Mouse (Mus musculus) Patski (cell line): Measurements from ENCODE around the gene Alg6. TPM values are rescaled to one million over a fixed set of nuclear protein-coding genes. Genes with fewer than 3 reads are reported as not detected.

Source experiments
- ATAC-seq: fragments of 100-300 bp; one replicate; pipeline ENCODE4 v1.8.0; 2021
- CTCF ChIA-PET: fragments of 350-600 bp; sonication (Branson Sonifier 250); formaldehyde crosslinking; loops from one replicate; lab custom pipeline; 2022; ENCODE audit warnings: inconsistent platforms; lab: Charles Lee
- POLR2A ChIA-PET: fragments of 350-600 bp; sonication (Branson Sonifier 250); formaldehyde crosslinking; loops from one replicate; lab custom pipeline; 2022; ENCODE audit warnings: antibody characterized with exemption, inconsistent platforms; lab: Charles Lee
- DNase-seq: peaks from one replicate; pipeline ENCODE4 v3.0.0-alpha.2; 2011; ENCODE audit warnings: low read depth, low spot score
- H3K27me3 ChIP-seq: fragments of 371-371 bp; one replicate; pipeline ENCODE4 v1.5.1; 2021
- CTCF ChIP-seq: fragments of 100-300 bp; IDR thresholded peaks from one replicate; pipeline ENCODE4 v1.5.1; 2021
- in situ Hi-C: fragments of 300-500 bp; cut with MboI; formaldehyde crosslinking; loops from 3 replicates; pipeline ENCODE4 v1.11.1; 2018; ENCODE audit warnings: low pct_unique_long_range_greater_than_20kb, mixed read lengths
- polyA plus RNA-seq: library from polyadenylated mRNA; unstranded; gene quantifications from one replicate; pipeline ENCODE4 v1.2.3, GENCODE M21; 2021

Alg6 gene
- polyA plus RNA-seq = 13.8 TPM

DNA sequence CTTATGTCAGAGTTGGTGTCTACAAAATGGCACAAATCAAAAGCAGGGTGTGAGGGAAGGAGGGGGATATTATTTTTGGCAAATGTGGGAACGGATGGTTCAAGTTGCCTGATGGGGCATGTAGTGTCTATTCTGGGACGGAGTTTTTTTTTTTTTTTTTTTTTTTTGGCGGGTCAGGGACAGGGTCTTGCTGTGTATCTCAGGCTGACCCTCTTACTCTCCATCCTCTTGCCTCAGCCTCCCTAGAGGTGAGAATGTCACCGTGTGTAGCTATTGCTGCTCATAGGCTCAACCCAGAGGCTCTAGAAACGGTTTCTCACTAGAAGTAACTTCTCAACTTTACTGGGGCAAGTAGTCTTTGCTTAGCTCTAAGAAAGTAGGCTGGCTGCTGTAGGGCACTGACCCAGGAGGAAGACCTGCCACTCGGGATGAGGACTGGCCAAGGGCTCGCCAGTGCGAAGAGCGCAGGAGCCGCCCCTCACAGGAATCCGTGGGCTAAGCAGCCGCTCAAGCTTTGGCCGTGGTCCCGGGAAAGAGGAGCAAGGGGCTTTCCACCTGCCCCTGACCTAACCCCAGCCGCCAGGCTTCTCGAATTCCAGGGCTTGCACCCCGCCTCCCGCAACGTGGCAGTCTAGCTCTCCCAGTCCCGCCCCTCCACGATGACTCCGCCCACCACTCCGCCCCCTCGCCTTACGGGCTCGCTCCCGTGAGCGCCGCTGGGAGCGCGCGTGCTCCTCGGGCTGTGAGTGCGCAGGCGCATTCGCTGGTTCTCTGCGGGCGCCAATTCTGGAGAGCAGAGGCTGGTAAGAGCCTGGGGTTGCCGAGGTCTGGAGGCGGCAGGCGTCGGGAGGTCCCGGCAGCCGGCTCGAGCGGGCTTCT is at the start of gene Alg6:
Gene Alg6, plus strand, starts transcription at position 761 of the 879 bp plus-strand sequence.
- peak; percentile 88 for ATAC-seq
- in situ Hi-C loops = no loop called here
- no peak for TF ChIP-seq CTCF
- CTCF ChIA-PET = interaction anchor here (1.2 kb wide), 1 partner anchor 54 kb away, joined by 5 read pairs; no protein-coding TSS in a partner anchor
- H3K27me3 ChIP-seq = no peaks in the 10 kb centered on the region
- POLR2A ChIA-PET = interaction anchor here (0.5 kb wide), 1 partner anchor 196 kb away, joined by 3 read pairs; no protein-coding TSS in a partner anchor
- DNase-seq = peak; percentile 61

DNA sequence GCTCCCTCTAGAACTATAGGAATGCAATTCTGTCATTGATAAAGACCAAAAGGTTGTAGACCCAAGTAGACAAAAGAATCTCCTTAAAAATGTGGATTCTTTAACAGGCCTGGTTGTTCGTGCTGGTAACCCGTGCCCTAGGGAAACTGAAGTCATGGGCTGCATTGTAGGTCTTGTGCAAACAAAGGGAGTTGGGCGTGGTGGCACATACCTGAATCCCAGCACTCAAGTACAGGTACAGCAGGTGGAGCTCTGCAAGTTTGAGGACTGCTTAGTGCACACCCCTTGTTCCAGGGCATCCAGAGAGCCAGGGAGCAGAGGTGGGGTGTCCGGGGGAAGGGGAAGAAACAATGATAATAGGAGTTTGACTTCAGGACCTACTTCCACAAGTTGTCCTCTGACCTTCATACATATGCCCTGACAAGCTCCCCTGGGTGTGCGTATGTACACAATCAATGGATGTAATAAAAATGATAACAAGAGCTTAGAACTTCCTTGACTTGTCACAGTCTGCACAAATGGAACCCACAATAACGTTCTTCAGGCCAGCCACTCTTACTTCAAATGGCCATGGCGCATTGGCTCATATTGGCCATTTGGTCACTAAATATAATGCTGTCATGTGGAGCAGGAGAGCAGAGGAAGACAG is 45.1 kb upstream of the Alg6 start:
- no peaks in the 10 kb centered on the region for H3K27me3 ChIP-seq
- no peak for TF ChIP-seq CTCF
- in situ Hi-C loops = no loop called here
- POLR2A ChIA-PET = interaction anchor here (0.6 kb wide), 1 partner anchor 44 kb away, joined by 9 read pairs; no protein-coding TSS in a partner anchor
- no peak for DNase-seq
- CTCF ChIA-PET = no interaction called here
- no peak for ATAC-seq

DNA sequence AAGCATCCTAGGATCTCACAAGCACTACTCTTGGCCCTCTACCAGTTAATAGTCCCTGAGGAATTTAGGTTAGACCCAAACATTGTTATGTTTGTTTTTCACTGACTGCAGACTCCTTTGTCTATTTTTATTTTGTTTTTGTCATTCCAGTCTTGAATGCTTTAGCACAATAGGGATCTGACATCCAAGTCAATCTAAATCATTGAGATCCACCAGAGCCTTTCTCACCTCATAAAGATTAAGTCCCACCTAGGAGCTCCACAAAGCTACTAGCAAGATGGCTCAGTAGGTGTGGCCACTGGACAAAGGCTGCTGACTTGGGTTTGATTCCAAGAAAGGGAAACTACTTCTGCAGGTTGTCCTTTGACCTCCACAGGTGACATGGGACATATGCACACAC is 40.3 kb upstream of the Alg6 start:
- ATAC-seq (no peak), DNase-seq (no peak)
- TF ChIP-seq CTCF = no peak
- ChIA-PET CTCF (no interaction called here), POLR2A (no interaction called here)
- no peaks in the 10 kb centered on the region for H3K27me3 ChIP-seq
- in situ Hi-C loops = no loop called here

DNA sequence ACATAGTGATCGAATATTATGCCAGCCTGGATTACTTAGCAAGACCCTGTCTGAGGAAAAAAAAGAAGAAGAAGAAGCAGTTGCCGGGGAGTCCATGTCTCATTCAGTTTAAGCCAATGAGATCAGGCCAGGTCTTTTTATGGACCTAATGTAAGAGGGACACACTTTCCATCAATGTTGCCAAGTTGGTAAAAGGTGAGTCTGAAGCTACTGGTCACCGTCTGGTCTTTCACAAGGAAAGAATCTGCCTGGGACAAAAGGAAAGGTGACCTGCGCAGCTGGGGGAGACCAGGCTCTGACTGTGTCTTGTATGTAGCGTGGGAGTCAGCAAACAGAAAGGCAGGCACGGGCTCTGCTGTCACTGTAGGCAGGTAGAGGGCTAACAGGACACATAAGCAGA is 31.5 kb upstream of the Alg6 start:
- ChIA-PET CTCF (no interaction called here), POLR2A (interaction anchor here (0.6 kb wide), 1 partner anchor 907 kb away, joined by 3 read pairs; no protein-coding TSS in a partner anchor)
- TF ChIP-seq CTCF = no peak
- H3K27me3 ChIP-seq = no peaks in the 10 kb centered on the region
- in situ Hi-C loops = no loop called here
- ATAC-seq (no peak), DNase-seq (no peak)

DNA sequence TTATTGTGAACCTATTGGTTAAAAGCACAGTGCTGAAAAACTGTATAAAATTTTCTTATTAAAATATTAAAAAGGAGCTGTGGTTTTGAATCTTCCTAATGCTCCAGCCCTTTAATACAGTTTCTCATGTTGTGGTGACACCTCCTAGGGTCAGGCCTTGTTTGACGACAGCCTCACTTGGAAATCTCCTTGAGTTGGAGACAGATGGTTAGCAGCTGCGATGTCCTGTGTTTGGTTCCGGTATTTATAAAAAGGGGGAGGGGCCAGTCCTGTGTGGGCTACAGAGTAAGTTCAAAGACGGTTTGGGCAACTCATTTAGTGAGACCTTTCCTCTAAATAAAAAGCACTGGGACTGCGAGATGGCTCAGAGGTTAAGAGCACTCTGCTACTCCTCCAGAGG is 29.2 kb upstream of the Alg6 start:
- ChIA-PET CTCF (interaction anchor here (0.9 kb wide), 1 partner anchor 25 kb away, joined by 3 read pairs; no protein-coding TSS in a partner anchor), POLR2A (no interaction called here)
- in situ Hi-C loops = no loop called here
- no peaks in the 10 kb centered on the region for H3K27me3 ChIP-seq
- TF ChIP-seq CTCF = no peak
- DNase-seq = no peak
- ATAC-seq = no peak

DNA sequence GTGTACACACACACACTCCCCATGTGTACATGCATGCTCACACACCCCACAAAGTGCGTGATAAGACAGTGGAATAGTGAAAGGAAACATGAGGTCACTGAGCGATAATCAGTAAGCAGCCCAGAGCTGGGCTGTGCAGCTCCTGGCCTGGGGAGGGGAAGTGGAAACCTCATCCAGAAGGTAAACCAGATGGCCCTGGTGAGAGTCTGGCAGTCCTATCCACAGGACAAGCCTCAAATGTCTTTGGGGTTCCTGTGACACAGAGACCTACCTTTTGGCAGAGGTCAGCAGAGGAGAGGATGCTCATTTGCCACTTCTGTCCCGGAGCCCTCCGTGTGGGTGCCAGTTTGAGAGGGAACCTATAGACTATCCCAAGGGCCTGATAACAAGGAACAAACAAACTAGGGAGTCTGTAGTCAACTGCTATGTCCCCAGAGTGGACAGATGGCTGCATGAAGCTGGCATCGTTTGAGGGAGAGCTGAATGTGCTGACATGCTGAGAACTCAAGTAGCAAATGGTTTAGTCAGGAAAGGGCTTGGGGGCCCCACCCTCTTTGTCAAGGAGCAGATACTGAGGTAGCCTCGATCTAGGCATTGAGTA is 2.8 kb upstream of the Alg6 start:
- DNase-seq (no peak), ATAC-seq (no peak)
- CTCF ChIA-PET = no interaction called here
- POLR2A ChIA-PET = no interaction called here
- TF ChIP-seq CTCF = no peak
- in situ Hi-C loops = no loop called here
- no peaks in the 10 kb centered on the region for H3K27me3 ChIP-seq

DNA sequence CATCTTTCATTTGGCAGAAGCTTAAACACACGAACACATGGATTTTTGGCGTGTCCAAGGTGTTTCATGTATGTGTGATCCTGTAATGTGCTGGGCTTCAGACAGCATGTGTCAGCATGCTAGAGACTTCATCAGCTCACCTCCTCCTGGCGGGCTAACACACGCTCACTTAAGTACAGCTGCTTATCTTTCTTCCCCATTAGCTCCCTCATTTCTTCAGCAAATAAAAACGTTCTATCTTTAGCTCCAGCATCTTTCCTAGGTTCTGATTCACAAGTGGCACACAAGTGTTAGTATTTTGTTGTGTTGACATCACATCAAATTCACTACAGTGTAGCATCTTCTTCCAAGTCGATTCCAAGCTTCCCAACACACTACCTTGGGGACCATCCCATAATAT is 1.5 kb upstream of the Alg6 start:
- H3K27me3 ChIP-seq = no peaks in the 10 kb centered on the region
- in situ Hi-C loops = no loop called here
- POLR2A ChIA-PET = no interaction called here
- TF ChIP-seq CTCF = no peak
- DNase-seq = no peak
- CTCF ChIA-PET = no interaction called here
- no peak for ATAC-seq

DNA sequence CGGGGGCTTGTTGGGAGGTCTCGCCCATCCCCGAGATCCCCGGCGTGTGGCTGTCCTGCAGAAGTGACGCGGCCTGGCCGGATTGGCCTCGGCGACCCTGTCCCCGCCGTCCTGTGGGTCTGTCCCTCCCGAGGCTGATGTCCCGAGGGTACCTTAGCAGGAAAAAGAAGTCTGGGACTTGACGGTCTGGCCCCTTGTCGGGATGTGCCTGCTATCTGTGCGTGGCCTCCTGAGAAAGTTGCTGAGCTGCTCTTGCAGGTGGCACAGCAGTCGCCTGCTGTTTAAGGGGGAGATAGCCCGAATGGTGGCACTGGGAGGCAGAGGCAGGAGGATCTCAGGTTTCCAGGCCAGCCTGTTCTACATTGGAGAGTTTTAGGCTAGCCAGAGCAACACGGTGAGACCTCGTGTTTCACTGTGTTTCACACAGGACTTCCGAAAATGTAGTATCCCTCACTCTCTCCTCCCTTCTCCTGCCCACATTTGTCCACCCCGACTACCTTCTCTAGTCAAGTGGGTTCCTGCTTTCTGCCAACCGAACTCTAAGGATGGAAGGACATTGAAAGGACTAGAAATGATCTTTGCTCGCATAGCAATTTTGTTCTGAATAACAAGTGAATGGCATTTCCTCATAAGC is 436 bp downstream of the Alg6 start:
- CTCF ChIA-PET = interaction anchor here (1.2 kb wide), 1 partner anchor 55 kb away, joined by 5 read pairs; no protein-coding TSS in a partner anchor
- ATAC-seq (peak; percentile 28), DNase-seq (no peak)
- POLR2A ChIA-PET = no interaction called here
- TF ChIP-seq CTCF = no peak
- in situ Hi-C loops = no loop called here
- H3K27me3 ChIP-seq = no peaks in the 10 kb centered on the region

DNA sequence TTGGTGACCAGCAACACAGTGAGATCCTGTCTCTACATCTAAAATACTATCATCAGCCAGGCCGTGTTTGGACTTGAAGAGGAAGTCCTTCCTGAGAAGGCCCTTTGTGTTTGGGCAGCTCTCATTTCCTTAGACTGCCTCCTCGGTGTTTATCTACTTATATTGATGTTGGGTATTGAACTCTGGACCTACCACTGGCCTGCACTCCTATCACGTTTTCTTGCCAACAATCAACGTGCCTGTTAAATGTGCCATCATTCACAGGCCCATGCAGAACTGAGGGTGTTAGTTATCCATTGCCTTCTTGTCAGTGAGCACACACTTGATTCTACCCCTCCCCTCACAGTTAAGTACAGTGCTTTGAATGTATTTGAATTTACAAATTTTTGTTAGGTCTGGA is 2.4 kb downstream of the Alg6 start:
- in situ Hi-C loops = no loop called here
- no peak for ATAC-seq
- no peak for TF ChIP-seq CTCF
- ChIA-PET CTCF (no interaction called here), POLR2A (interaction anchor here (0.6 kb wide), 1 partner anchor 50 kb away, joined by 3 read pairs; no protein-coding TSS in a partner anchor)
- H3K27me3 ChIP-seq = no peaks in the 10 kb centered on the region
- DNase-seq = no peak

DNA sequence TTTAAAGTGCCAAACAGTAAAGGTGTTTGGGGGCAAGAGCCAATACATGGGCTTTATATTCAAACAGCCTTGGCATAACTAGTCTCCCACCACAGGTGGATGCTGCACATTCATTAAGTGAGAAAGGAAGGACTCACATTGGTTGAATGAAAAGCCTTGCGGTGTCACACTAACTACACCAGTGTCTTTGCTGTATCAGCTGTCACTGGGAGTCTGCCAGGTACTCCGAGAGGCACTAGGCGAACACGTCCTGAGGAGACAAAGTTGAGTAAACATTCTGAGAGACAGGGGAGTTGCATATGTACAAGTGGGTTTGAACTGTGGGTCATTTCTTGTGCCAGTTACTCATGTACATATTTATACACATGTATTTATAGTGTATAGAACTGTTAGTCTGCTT is 8.9 kb downstream of the Alg6 start:
- ChIA-PET POLR2A (no interaction called here), CTCF (no interaction called here)
- no peak for TF ChIP-seq CTCF
- DNase-seq (no peak), ATAC-seq (no peak)
- no peaks in the 10 kb centered on the region for H3K27me3 ChIP-seq
- in situ Hi-C loops = no loop called here
